Mouse (Mus musculus) hindbrain, postnatal 0 days (tissue): ENCODE measurements at regions not wholly inside any gene's neighbourhood (a gene's known extent, or its start where the extent isn't known, plus 50 kb on each side); places are given as distances from the start of the nearest gene placed in this dataset.
A peak's percentile ranks its signal among the peaks of the same experiment; 100 is the strongest.

Experiments used
- ATAC-seq: fragments of 200-750 bp; cut with Nextera tagmentation; 2 replicates; pipeline ENCODE4 v1.8.0; 2017; ENCODE audit warnings: mild to moderate bottlenecking, moderate TSS enrichment, moderate library complexity
- DNase-seq: peaks from one replicate; pipeline ENCODE4 v3.0.0-alpha.2; 2015; ENCODE audit warnings: low spot score
- H3K27ac ChIP-seq: fragments of 300-500 bp; sonication (generic); 2 replicates; pipeline ENCODE4 v1.5.1; 2014; ENCODE audit warnings: mild to moderate bottlenecking
- H3K27me3 ChIP-seq: fragments of 300-500 bp; sonication (generic); 2 replicates; pipeline ENCODE4 v1.6.1; 2014; ENCODE audit warnings: low read length, mixed read lengths; ENCODE audit not compliant: insufficient read depth
- H3K36me3 ChIP-seq: fragments of 300-500 bp; sonication (generic); 2 replicates; pipeline ENCODE4 v1.6.1; 2014; ENCODE audit warnings: low read length, mixed read lengths; ENCODE audit not compliant: insufficient read depth
- H3K4me1 ChIP-seq: fragments of 300-500 bp; sonication (generic); 2 replicates; pipeline ENCODE4 v1.6.1; 2014; ENCODE audit warnings: antibody characterized with exemption, low read length, mixed read lengths; ENCODE audit not compliant: insufficient read depth
- H3K4me2 ChIP-seq: fragments of 300-500 bp; sonication (generic); 2 replicates; pipeline ENCODE4 v1.6.1; 2014; ENCODE audit warnings: low read depth, mild to moderate bottlenecking, low read length, moderate library complexity, mixed read lengths
- H3K4me3 ChIP-seq: fragments of 300-500 bp; sonication (generic); 2 replicates; pipeline ENCODE4 v1.5.1; 2014; ENCODE audit warnings: low read length
- H3K9ac ChIP-seq: fragments of 300-500 bp; sonication (generic); replicated peaks from 2 replicates; pipeline ENCODE4 v1.6.1; 2014; ENCODE audit warnings: mild to moderate bottlenecking, low read length, moderate library complexity, mixed read lengths
- H3K9me3 ChIP-seq: fragments of 300-500 bp; sonication (generic); 2 replicates; pipeline ENCODE4 v1.6.1; 2016; ENCODE audit warnings: low read length, mixed read lengths
- CTCF ChIP-seq: IDR thresholded peaks from 2 replicates; pipeline ENCODE4 v1.5.1; 2016; ENCODE audit warnings: antibody characterized with exemption, control low read depth, low read depth
- WGBS: fragments of 180-500 bp; shearing (Covaris S2); extraction: QIAGEN DNeasy Blood & Tissue Kit; methylation state at CpG from one replicate; pipeline ENCODE4 v1.1.7; 2014; 5-methylcytosine and 5-hydroxymethylcytosine counted together

GRCm38 (mm10) chr5:40780363-40780762 lies 927.6 kb downstream of the Rab28 start:
- Histone ChIP-seq H3K4me2 (no peak overlapping the region), H3K27ac (no peak overlapping the region), H3K4me1 (no peaks in the 10 kb centered on the region), H3K9ac (no peak overlapping the region), H3K36me3 (no peaks in the 10 kb centered on the region), H3K27me3 (no peaks in the 10 kb centered on the region), H3K9me3 (no peaks in the 10 kb centered on the region), H3K4me3 (no peak overlapping the region)
- TF ChIP-seq CTCF: no peak
- DNase-seq (no peak), ATAC-seq (no peak)
- 70% methylated on average over 1 of the region's 1 CpGs for WGBS

DNA sequence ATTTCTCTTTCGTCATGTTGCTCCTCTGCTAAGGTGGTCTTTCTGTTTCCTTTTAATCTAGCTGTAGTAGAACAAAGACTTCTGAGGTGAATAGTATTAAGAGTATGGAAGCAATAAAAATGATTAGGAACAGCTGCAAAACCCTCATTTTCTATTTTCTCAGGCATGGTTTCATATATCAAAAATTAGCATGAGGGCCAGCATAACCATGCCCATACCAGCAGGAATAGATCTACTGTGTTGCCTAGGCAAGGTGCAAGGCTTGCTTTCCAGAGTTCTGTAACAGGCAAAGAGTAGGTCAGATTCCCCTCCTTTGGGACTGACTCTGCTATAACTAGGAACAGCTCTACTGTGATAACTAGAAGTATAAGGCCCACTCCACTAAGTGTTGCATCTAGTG lies 928.1 kb downstream of the Rab28 start:
- Histone ChIP-seq H3K4me1 (no peaks in the 10 kb centered on the region), H3K27me3 (no peaks in the 10 kb centered on the region), H3K9ac (no peak overlapping the region), H3K9me3 (no peaks in the 10 kb centered on the region), H3K27ac (no peak overlapping the region), H3K4me3 (no peak overlapping the region), H3K4me2 (no peak overlapping the region), H3K36me3 (no peaks in the 10 kb centered on the region)
- TF ChIP-seq CTCF: no peak
- 86% methylated on average over 1 of the region's 1 CpGs for WGBS
- no peak for ATAC-seq
- DNase-seq: no peak

GRCm38 (mm10) chr5:40775856-40776255 lies 932.1 kb downstream of the Rab28 start:
- Histone ChIP-seq H3K4me1 (no peaks in the 10 kb centered on the region), H3K9me3 (no peaks in the 10 kb centered on the region), H3K36me3 (no peaks in the 10 kb centered on the region), H3K9ac (no peak overlapping the region), H3K4me3 (no peak overlapping the region), H3K27ac (no peak overlapping the region), H3K27me3 (no peaks in the 10 kb centered on the region), H3K4me2 (no peak overlapping the region)
- DNase-seq (no peak), ATAC-seq (no peak)
- TF ChIP-seq CTCF: no peak
- 84% methylated on average over 2 of the region's 2 CpGs for WGBS

- no peaks in the 10 kb centered on the region for H3K36me3 ChIP-seq
- WGBS: 80% methylated on average over 2 of the region's 2 CpGs
- TF ChIP-seq CTCF: no peak
- H3K9me3 ChIP-seq: no peaks in the 10 kb centered on the region
- DNase-seq: peak; percentile 6
- H3K9ac ChIP-seq: no peak overlapping the region
- no peaks in the 10 kb centered on the region for H3K27me3 ChIP-seq
- H3K4me3 ChIP-seq: no peak overlapping the region
- ATAC-seq: no peak
- H3K4me1 ChIP-seq: no peaks in the 10 kb centered on the region
- no peak overlapping the region for H3K4me2 ChIP-seq
- H3K27ac ChIP-seq: no peak overlapping the region
These were observed 947.7 kb downstream of the Rab28 start for GRCm38 (mm10) chr5:40760224-40760623.

GRCm38 (mm10) chr5:40750044-40750443 lies 957.9 kb downstream of the Rab28 start:
- Histone ChIP-seq H3K9ac (no peak overlapping the region), H3K4me1 (no peaks in the 10 kb centered on the region), H3K9me3 (no peaks in the 10 kb centered on the region), H3K27ac (no peak overlapping the region), H3K36me3 (no peaks in the 10 kb centered on the region), H3K27me3 (no peaks in the 10 kb centered on the region), H3K4me3 (no peak overlapping the region), H3K4me2 (no peak overlapping the region)
- TF ChIP-seq CTCF: peak; percentile 31; the same call in 1 of the 2 replicates
- ATAC-seq (no peak), DNase-seq (no peak)
- 69% methylated on average over 1 of the region's 1 CpGs for WGBS

GRCm38 (mm10) chr5:40735660-40736059 lies 972.3 kb downstream of the Rab28 start:
- Histone ChIP-seq H3K4me2 (no peak overlapping the region), H3K27me3 (no peaks in the 10 kb centered on the region), H3K4me3 (no peak overlapping the region), H3K4me1 (no peaks in the 10 kb centered on the region), H3K36me3 (no peaks in the 10 kb centered on the region), H3K27ac (no peak overlapping the region), H3K9me3 (no peaks in the 10 kb centered on the region), H3K9ac (no peak overlapping the region)
- no peak for TF ChIP-seq CTCF
- 79% methylated on average over 7 of the region's 7 CpGs for WGBS
- ATAC-seq (no peak), DNase-seq (no peak)

- Histone ChIP-seq H3K36me3 (no peaks in the 10 kb centered on the region), H3K9me3 (no peaks in the 10 kb centered on the region), H3K27me3 (no peaks in the 10 kb centered on the region), H3K4me1 (no peaks in the 10 kb centered on the region), H3K9ac (no peak overlapping the region), H3K4me2 (no peak overlapping the region), H3K4me3 (no peak overlapping the region), H3K27ac (no peak overlapping the region)
- TF ChIP-seq CTCF: no peak
- no peak for ATAC-seq
- WGBS: 65% methylated on average over 2 of the region's 2 CpGs
- peak; percentile 45 for DNase-seq
These were observed 974.0 kb downstream of the Rab28 start for GRCm38 (mm10) chr5:40733844-40734566.
